Mouse (Mus musculus): ENCODE results near the gene Necap2. TPM values are rescaled to one million over a fixed set of nuclear protein-coding genes. Genes with fewer than 3 reads are reported as not detected.

The Necap2 gene
- polyA plus RNA-seq, 1 experiment from 2014 or later = 59.7 TPM

- Histone ChIP-seq H3K4me1 (replicated peaks; ENCODE audit: control insufficient read depth, insufficient read depth, low read length) (no peaks in the 10 kb centered on the region), H3K4me2 (ENCODE audit: low read length) (no peak overlapping the region), H3K27me3 (replicated peaks; ENCODE audit: control insufficient read depth, insufficient read depth, low read length) (no peaks in the 10 kb centered on the region), H3K9me3 (ENCODE audit: control insufficient read depth, low read length) (no peaks in the 10 kb centered on the region), H3K4me3 (ENCODE audit: low read depth, low read length) (no peak overlapping the region), H3K27ac (ENCODE audit: low read depth) (no peak overlapping the region), H3K36me3 (ENCODE audit: control insufficient read depth, insufficient read depth, low read length) (peaks cover 44% of the 10 kb centered on the region), H3K9ac (ENCODE audit: low read length) (no peak overlapping the region)
- ATAC-seq (replicated peaks; ENCODE audit: low FRiP score, low TSS enrichment, low read depth) (no peak), DNase-seq (ENCODE audit: low spot score) (no peak)
- 76% methylated on average over 27 of the region's 27 CpGs for WGBS
Observed at GRCm38 (mm10) chr4:141033606-141034549, 44.3 kb downstream of the Necap2 start.

- Histone ChIP-seq H3K36me3 (ENCODE audit: control insufficient read depth, insufficient read depth, low read length) (peaks cover 47% of the 10 kb centered on the region), H3K4me1 (replicated peaks; ENCODE audit: control insufficient read depth, insufficient read depth, low read length) (no peaks in the 10 kb centered on the region), H3K27ac (ENCODE audit: low read depth) (no peak overlapping the region), H3K9me3 (ENCODE audit: control insufficient read depth, low read length) (no peaks in the 10 kb centered on the region), H3K4me3 (ENCODE audit: low read depth, low read length) (no peak overlapping the region), H3K27me3 (replicated peaks; ENCODE audit: control insufficient read depth, insufficient read depth, low read length) (no peaks in the 10 kb centered on the region), H3K9ac (ENCODE audit: low read length) (no peak overlapping the region), H3K4me2 (ENCODE audit: low read length) (no peak overlapping the region)
- 9% methylated on average over 6 of the region's 6 CpGs for WGBS
- DNase-seq (ENCODE audit: low spot score) (peak; percentile 92), ATAC-seq (replicated peaks; ENCODE audit: low FRiP score, low TSS enrichment, low read depth) (peak; percentile 54)
Observed at GRCm38 (mm10) chr4:141031733-141032132, 46.4 kb downstream of the Necap2 start.

- no peaks in the 10 kb centered on the region for H3K4me1 ChIP-seq (replicated peaks; ENCODE audit: control insufficient read depth, insufficient read depth, low read length)
- DNase-seq (ENCODE audit: low spot score) = no peak
- no peak overlapping the region for H3K27ac ChIP-seq (ENCODE audit: low read depth)
- H3K9ac ChIP-seq (ENCODE audit: low read length) = no peak overlapping the region
- no peaks in the 10 kb centered on the region for H3K9me3 ChIP-seq (ENCODE audit: control insufficient read depth, low read length)
- H3K36me3 ChIP-seq (ENCODE audit: control insufficient read depth, insufficient read depth, low read length) = peaks cover 38% of the 10 kb centered on the region
- H3K4me3 ChIP-seq (ENCODE audit: low read depth, low read length) = no peak overlapping the region
- no peak overlapping the region for H3K4me2 ChIP-seq (ENCODE audit: low read length)
- no peak for ATAC-seq (replicated peaks; ENCODE audit: low FRiP score, low TSS enrichment, low read depth)
- WGBS = 90% methylated on average over 18 of the region's 18 CpGs
- no peaks in the 10 kb centered on the region for H3K27me3 ChIP-seq (replicated peaks; ENCODE audit: control insufficient read depth, insufficient read depth, low read length)
Observed at GRCm38 (mm10) chr4:141030541-141031206, 47.5 kb downstream of the Necap2 start.

DNA sequence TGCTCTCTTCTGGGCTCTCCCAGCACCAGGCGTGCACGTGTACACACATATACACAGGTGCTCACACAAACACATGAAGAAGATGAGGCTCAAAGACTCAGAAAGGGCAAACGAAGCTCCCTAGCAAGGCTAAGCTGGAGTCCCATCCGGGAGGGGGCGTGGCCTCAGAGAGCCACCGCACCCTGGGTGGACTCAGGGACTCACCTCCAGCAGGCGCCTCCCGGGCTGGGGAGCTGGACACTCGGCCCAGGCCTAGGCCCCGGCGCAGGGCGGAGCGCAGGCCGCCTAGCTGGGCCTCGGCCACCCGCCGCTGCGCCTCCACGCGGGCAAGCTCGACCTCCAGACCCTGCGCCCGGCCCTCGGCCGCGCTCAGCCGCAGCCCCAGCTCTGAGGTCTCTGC, 53.2 kb downstream of the Necap2 start:
- WGBS = 83% methylated on average over 27 of the region's 27 CpGs
- H3K27ac ChIP-seq (ENCODE audit: low read depth) = no peak overlapping the region
- H3K4me3 ChIP-seq (ENCODE audit: low read depth, low read length) = no peak overlapping the region
- H3K9me3 ChIP-seq (ENCODE audit: control insufficient read depth, low read length) = no peaks in the 10 kb centered on the region
- no peak overlapping the region for H3K9ac ChIP-seq (ENCODE audit: low read length)
- no peak for DNase-seq (ENCODE audit: low spot score)
- ATAC-seq (replicated peaks; ENCODE audit: low FRiP score, low TSS enrichment, low read depth) = no peak
- H3K36me3 ChIP-seq (ENCODE audit: control insufficient read depth, insufficient read depth, low read length) = 0 out of 2 replicates have a peak, but pooled peaks cover 23% of the 10 kb centered on the region
- peaks cover 23% of the 10 kb centered on the region for H3K4me1 ChIP-seq (replicated peaks; ENCODE audit: control insufficient read depth, insufficient read depth, low read length)
- no peak overlapping the region for H3K4me2 ChIP-seq (ENCODE audit: low read length)
- H3K27me3 ChIP-seq (replicated peaks; ENCODE audit: control insufficient read depth, insufficient read depth, low read length) = no peaks in the 10 kb centered on the region

- WGBS = 65% methylated on average over 9 of the region's 9 CpGs
- no peak for DNase-seq (ENCODE audit: low spot score)
- Histone ChIP-seq H3K4me3 (ENCODE audit: low read depth, low read length) (no peak overlapping the region), H3K4me2 (ENCODE audit: low read length) (no peak overlapping the region), H3K36me3 (ENCODE audit: control insufficient read depth, insufficient read depth, low read length) (peaks cover 15% of the 10 kb centered on the region; the same call in 1 of the 2 replicates), H3K27me3 (replicated peaks; ENCODE audit: control insufficient read depth, insufficient read depth, low read length) (no peaks in the 10 kb centered on the region), H3K9me3 (ENCODE audit: control insufficient read depth, low read length) (no peaks in the 10 kb centered on the region), H3K9ac (ENCODE audit: low read length) (no peak overlapping the region), H3K27ac (ENCODE audit: low read depth) (no peak overlapping the region), H3K4me1 (replicated peaks; ENCODE audit: control insufficient read depth, insufficient read depth, low read length) (peaks cover 26% of the 10 kb centered on the region)
- ATAC-seq (replicated peaks; ENCODE audit: low FRiP score, low TSS enrichment, low read depth) = no peak
Observed at GRCm38 (mm10) chr4:141024052-141024451, 54.1 kb downstream of the Necap2 start.

- peaks cover 26% of the 10 kb centered on the region for H3K4me1 ChIP-seq (replicated peaks; ENCODE audit: control insufficient read depth, insufficient read depth, low read length)
- DNase-seq (ENCODE audit: low spot score) (no peak), ATAC-seq (replicated peaks; ENCODE audit: low FRiP score, low TSS enrichment, low read depth) (no peak)
- WGBS = 55% methylated on average over 11 of the region's 11 CpGs
- H3K9ac ChIP-seq (ENCODE audit: low read length) = no peak overlapping the region
- H3K27me3 ChIP-seq (replicated peaks; ENCODE audit: control insufficient read depth, insufficient read depth, low read length) = no peaks in the 10 kb centered on the region
- H3K36me3 ChIP-seq (ENCODE audit: control insufficient read depth, insufficient read depth, low read length) = peaks cover 12% of the 10 kb centered on the region; the same call in 1 of the 2 replicates
- H3K27ac ChIP-seq (ENCODE audit: low read depth) = peak overlapping the region; percentile 92
- H3K4me3 ChIP-seq (ENCODE audit: low read depth, low read length) = no peak overlapping the region
- no peaks in the 10 kb centered on the region for H3K9me3 ChIP-seq (ENCODE audit: control insufficient read depth, low read length)
- no peak overlapping the region for H3K4me2 ChIP-seq (ENCODE audit: low read length)
Observed at GRCm38 (mm10) chr4:141021614-141021929, 56.6 kb downstream of the Necap2 start.

GRCm38 (mm10) chr4:141020811-141021613, 57.1 kb downstream of the Necap2 start:
- H3K9ac ChIP-seq (ENCODE audit: low read length) = peak overlapping the region; percentile 32; the same call in 1 of the 2 replicates
- peak overlapping the region; percentile 92 for H3K27ac ChIP-seq (ENCODE audit: low read depth)
- no peaks in the 10 kb centered on the region for H3K9me3 ChIP-seq (ENCODE audit: control insufficient read depth, low read length)
- no peak overlapping the region for H3K4me3 ChIP-seq (ENCODE audit: low read depth, low read length)
- peaks cover 17% of the 10 kb centered on the region for H3K36me3 ChIP-seq (ENCODE audit: control insufficient read depth, insufficient read depth, low read length)
- no peaks in the 10 kb centered on the region for H3K27me3 ChIP-seq (replicated peaks; ENCODE audit: control insufficient read depth, insufficient read depth, low read length)
- 18% methylated on average over 14 of the region's 14 CpGs for WGBS
- peak; percentile 69 for ATAC-seq (replicated peaks; ENCODE audit: low FRiP score, low TSS enrichment, low read depth)
- H3K4me2 ChIP-seq (ENCODE audit: low read length) = peak overlapping the region; percentile 36
- peaks cover 26% of the 10 kb centered on the region for H3K4me1 ChIP-seq (replicated peaks; ENCODE audit: control insufficient read depth, insufficient read depth, low read length)
- DNase-seq (ENCODE audit: low spot score) = peak; percentile 92

GRCm38 (mm10) chr4:141020220-141020619, 57.9 kb downstream of the Necap2 start:
- DNase-seq (ENCODE audit: low spot score) = no peak
- H3K9ac ChIP-seq (ENCODE audit: low read length) = 0 out of 2 replicates have a peak overlapping the region, but pooled peaks have one; percentile 1
- H3K4me2 ChIP-seq (ENCODE audit: low read length) = peak overlapping the region; percentile 36
- peak overlapping the region; percentile 92 for H3K27ac ChIP-seq (ENCODE audit: low read depth)
- H3K4me1 ChIP-seq (replicated peaks; ENCODE audit: control insufficient read depth, insufficient read depth, low read length) = peaks cover 26% of the 10 kb centered on the region
- H3K4me3 ChIP-seq (ENCODE audit: low read depth, low read length) = no peak overlapping the region
- H3K27me3 ChIP-seq (replicated peaks; ENCODE audit: control insufficient read depth, insufficient read depth, low read length) = no peaks in the 10 kb centered on the region
- peaks cover 25% of the 10 kb centered on the region for H3K36me3 ChIP-seq (ENCODE audit: control insufficient read depth, insufficient read depth, low read length)
- no peak for ATAC-seq (replicated peaks; ENCODE audit: low FRiP score, low TSS enrichment, low read depth)
- no peaks in the 10 kb centered on the region for H3K9me3 ChIP-seq (ENCODE audit: control insufficient read depth, low read length)
- 72% methylated on average over 17 of the region's 17 CpGs for WGBS

All from intestine, embryonic 14.5 days (tissue).